Mouse (Mus musculus) kidney, embryonic 14.5 days (tissue): ENCODE results near the gene Adcy9. TPM values are rescaled to one million over a fixed set of nuclear protein-coding genes. Genes with fewer than 3 reads are reported as not detected.

Experiments
- ATAC-seq: fragments of 200-750 bp; cut with Nextera tagmentation; 2 replicates; pipeline ENCODE4 v1.8.0; 2017; ENCODE audit warnings: moderate number of reproducible peaks, mild to moderate bottlenecking, moderate TSS enrichment, moderate library complexity; ENCODE audit not compliant: low FRiP score, low TSS enrichment
- H3K27ac ChIP-seq: fragments of 300-500 bp; sonication (generic); 2 replicates; pipeline ENCODE4 v1.5.1; 2014; ENCODE audit warnings: low read depth, mild to moderate bottlenecking, low read length, moderate library complexity, mixed read lengths
- H3K27me3 ChIP-seq: fragments of 300-500 bp; sonication (generic); 2 replicates; pipeline ENCODE4 v1.6.1; 2014; ENCODE audit warnings: mild to moderate bottlenecking, low read length; ENCODE audit not compliant: control insufficient read depth, insufficient read depth
- H3K36me3 ChIP-seq: fragments of 300-500 bp; sonication (generic); 2 replicates; pipeline ENCODE4 v1.6.1; 2014; ENCODE audit warnings: low read length, mixed read lengths; ENCODE audit not compliant: control insufficient read depth, insufficient read depth
- H3K4me1 ChIP-seq: fragments of 300-500 bp; sonication (generic); 2 replicates; pipeline ENCODE4 v1.6.1; 2014; ENCODE audit warnings: low read length, mixed read lengths; ENCODE audit not compliant: control insufficient read depth, insufficient read depth
- H3K4me2 ChIP-seq: fragments of 300-500 bp; sonication (generic); replicated peaks from 2 replicates; pipeline ENCODE4 v1.6.1; 2014; ENCODE audit warnings: low read depth, mild to moderate bottlenecking, low read length
- H3K4me3 ChIP-seq: fragments of 300-500 bp; sonication (generic); 2 replicates; pipeline ENCODE4 v1.5.1; 2014; ENCODE audit warnings: mild to moderate bottlenecking, low read length
- H3K9ac ChIP-seq: fragments of 300-500 bp; sonication (generic); 2 replicates; pipeline ENCODE4 v1.6.1; 2014; ENCODE audit warnings: low read depth, mild to moderate bottlenecking, low read length, moderate library complexity
- H3K9me3 ChIP-seq: fragments of 300-500 bp; sonication (generic); 2 replicates; pipeline ENCODE4 v1.6.1; 2016; ENCODE audit warnings: low read length; ENCODE audit not compliant: control insufficient read depth
- WGBS: fragments of 180-500 bp; shearing (Covaris S2); extraction: QIAGEN DNeasy Blood & Tissue Kit; methylation state at CpG from one replicate; pipeline ENCODE4 v1.1.7; 2014; 5-methylcytosine and 5-hydroxymethylcytosine counted together
- polyA plus RNA-seq: library from polyadenylated mRNA; unstranded; fragments of >200 nt; fragmentation: Nextera tagmentation; extraction: Ambion mirVana; gene quantifications from 2 replicates; pipeline ENCODE4 v1.2.1, GENCODE M21; 2014

The Adcy9 gene
- polyA plus RNA-seq, 1 experiment from 2014 or later: 1.3 TPM

DNA sequence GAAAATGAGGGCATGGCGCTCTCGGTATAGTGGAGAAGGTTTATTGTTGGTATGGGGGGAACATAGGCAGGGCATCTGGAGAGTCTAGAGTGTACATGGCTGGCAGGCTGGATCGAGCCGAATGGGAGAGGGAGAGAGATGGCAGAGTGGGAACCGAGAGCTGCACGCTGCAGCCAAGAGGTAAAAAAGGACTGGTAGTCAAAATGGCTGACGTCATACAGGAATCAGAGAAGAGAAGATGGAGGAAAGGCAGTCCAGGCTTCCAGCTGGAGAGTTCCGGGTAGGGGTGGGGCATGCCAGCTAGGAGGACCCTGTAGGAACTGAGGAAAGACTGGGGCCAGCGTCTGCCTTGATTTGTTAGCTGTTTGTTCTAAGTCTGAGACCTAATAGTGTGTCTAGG is 139.3 kb downstream of the Adcy9 start:
- Histone ChIP-seq H3K4me1 (no peaks in the 10 kb centered on the region), H3K27ac (no peak overlapping the region), H3K9me3 (no peaks in the 10 kb centered on the region), H3K9ac (no peak overlapping the region), H3K27me3 (no peaks in the 10 kb centered on the region), H3K36me3 (no peaks in the 10 kb centered on the region), H3K4me3 (no peak overlapping the region), H3K4me2 (no peak overlapping the region)
- 81% methylated on average over 9 of the region's 9 CpGs for WGBS
- ATAC-seq: no peak

DNA sequence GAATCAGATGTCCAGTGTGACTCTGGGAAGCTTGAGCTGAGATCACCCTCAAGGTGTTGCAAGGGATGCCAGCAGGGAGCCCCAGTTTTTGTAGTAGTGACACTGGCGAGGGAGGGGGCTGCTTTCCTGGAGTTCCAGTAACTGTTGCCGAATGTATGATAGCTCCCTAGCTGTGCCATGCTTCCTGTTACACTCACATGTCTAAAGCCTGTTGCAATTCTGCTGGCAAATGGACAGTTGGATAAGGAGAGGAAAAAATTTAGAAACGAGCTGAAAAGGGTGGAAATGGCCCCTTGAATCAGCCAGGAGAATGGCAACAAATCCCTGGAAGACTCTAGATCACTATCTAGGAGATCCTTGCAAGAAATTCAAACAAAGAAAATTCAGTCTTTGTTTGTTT is 140.7 kb downstream of the Adcy9 start:
- no peak overlapping the region for H3K9ac ChIP-seq
- no peaks in the 10 kb centered on the region for H3K36me3 ChIP-seq
- no peaks in the 10 kb centered on the region for H3K27me3 ChIP-seq
- WGBS: 66% methylated on average over 3 of the region's 3 CpGs
- H3K4me1 ChIP-seq: 0 out of 2 replicates have a peak, but pooled peaks cover 2% of the 10 kb centered on the region
- no peak for ATAC-seq
- H3K4me2 ChIP-seq: no peak overlapping the region
- no peak overlapping the region for H3K27ac ChIP-seq
- H3K9me3 ChIP-seq: no peaks in the 10 kb centered on the region
- H3K4me3 ChIP-seq: no peak overlapping the region

DNA sequence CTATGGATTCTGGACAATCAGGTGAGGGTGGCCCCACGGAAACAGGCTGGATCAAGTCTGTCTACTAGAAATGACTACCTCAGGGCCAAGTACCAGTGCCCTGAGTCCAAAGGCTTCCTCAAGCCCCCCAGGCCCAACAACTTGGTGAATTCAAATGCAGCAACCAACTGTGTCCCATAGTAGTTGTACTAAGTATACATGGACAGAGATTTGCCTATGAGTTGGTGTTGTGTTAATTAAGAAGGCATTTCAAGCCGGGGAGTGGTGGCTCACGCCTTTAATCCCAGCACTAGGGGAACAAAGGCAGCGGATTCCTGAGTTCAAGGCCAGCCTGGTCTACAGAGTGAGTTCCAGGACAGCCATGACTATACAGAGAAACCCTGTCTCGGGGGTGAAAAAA is 143.7 kb downstream of the Adcy9 start:
- Histone ChIP-seq H3K27ac (no peak overlapping the region), H3K9me3 (no peaks in the 10 kb centered on the region), H3K4me3 (no peak overlapping the region), H3K4me1 (0 out of 2 replicates have a peak, but pooled peaks cover 2% of the 10 kb centered on the region), H3K4me2 (no peak overlapping the region), H3K27me3 (no peaks in the 10 kb centered on the region), H3K36me3 (no peaks in the 10 kb centered on the region), H3K9ac (no peak overlapping the region)
- 92% methylated on average over 5 of the region's 5 CpGs for WGBS
- ATAC-seq: no peak

DNA sequence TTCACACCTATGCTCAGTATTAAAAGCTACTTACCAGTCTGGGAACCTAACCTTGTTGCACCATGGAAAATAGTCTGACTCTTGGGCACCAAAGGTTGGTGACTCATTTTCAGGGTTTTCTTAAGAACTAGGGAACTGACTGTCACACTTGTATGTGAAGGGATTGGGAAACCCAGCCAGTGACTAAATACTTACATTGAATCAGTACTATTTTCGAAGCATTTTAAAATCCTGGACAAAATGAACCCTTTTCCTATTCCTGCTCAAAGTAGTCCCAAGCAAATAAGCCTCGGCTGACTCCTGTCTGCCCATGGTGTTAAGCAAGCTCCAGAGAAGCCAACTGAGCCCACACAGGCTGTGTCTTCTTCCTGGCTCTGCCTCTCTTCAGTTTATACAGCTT is 144.1 kb downstream of the Adcy9 start:
- Histone ChIP-seq H3K4me2 (no peak overlapping the region), H3K9me3 (no peaks in the 10 kb centered on the region), H3K9ac (no peak overlapping the region), H3K4me1 (peaks cover 3% of the 10 kb centered on the region; the same call in 1 of the 2 replicates), H3K27ac (no peak overlapping the region), H3K4me3 (no peak overlapping the region), H3K27me3 (no peaks in the 10 kb centered on the region), H3K36me3 (no peaks in the 10 kb centered on the region)
- ATAC-seq: no peak
- 87% methylated on average over 2 of the region's 2 CpGs for WGBS

DNA sequence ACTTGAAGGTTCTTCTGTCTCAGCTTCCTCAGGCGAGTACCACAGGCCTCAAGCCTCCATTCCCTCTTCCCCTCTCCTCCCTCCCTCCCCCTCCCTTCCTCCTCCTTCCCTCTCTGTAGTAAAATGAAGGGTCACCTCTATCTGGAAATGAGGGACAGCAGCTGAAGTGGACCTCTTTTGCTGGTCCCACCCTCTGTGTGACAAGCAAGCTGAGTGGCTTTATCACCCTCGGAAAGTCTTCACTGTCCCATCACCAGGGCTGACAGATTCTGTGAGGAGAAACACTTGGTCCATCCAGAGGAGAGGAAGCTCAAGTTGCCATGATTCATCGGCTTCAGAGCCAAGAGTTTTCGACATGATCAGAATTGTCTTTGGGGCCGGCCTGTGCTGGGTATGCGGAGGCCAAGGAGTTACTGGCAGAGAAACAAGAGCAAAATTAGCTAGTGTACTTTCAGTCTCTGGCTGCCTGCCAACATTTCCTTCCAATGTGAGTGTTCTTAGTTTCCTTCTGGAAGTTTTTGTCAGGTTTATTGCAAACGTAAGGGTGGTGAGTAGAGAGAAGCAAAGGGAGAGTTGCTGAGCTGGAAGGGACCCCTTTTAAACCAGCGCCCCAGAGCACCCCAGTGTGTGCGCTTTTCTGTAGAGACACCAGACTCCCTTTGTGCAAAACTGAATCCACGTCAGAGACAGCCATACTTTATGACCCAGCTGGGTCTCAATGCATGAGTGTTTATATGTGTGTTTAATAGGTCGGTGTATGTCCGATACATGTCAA is 146.4 kb downstream of the Adcy9 start:
- H3K27ac ChIP-seq: peak overlapping the region; percentile 83; the same call in 1 of the 2 replicates
- 42% methylated on average over 12 of the region's 12 CpGs for WGBS
- no peaks in the 10 kb centered on the region for H3K36me3 ChIP-seq
- H3K4me1 ChIP-seq: peaks cover 7% of the 10 kb centered on the region; the same call in 1 of the 2 replicates
- H3K4me2 ChIP-seq: no peak overlapping the region
- no peak overlapping the region for H3K9ac ChIP-seq
- no peaks in the 10 kb centered on the region for H3K27me3 ChIP-seq
- H3K9me3 ChIP-seq: no peaks in the 10 kb centered on the region
- ATAC-seq: peak; percentile 75
- H3K4me3 ChIP-seq: no peak overlapping the region

DNA sequence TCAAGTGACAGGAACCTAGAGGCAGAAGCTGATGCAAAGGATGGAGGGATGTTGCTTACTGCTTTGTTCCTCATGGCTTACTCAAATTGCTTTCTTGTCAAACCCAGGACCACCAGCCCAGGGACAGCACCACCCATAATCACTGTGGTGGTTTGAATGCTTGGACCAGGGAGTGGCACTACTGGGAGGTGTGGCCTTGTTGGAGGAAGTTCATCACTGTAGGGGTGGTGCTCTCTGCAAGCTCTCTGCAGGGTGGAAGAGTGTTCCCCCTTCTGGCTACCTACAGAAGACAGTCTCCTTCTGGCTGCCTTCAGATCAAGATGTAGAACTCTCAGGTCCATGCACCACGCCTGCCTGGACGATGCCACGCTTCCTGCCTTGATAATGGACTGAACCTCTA is 148.0 kb downstream of the Adcy9 start:
- Histone ChIP-seq H3K4me1 (peaks cover 12% of the 10 kb centered on the region; the same call in 1 of the 2 replicates), H3K4me3 (no peak overlapping the region), H3K9ac (no peak overlapping the region), H3K4me2 (no peak overlapping the region), H3K27me3 (no peaks in the 10 kb centered on the region), H3K36me3 (no peaks in the 10 kb centered on the region), H3K9me3 (no peaks in the 10 kb centered on the region), H3K27ac (no peak overlapping the region)
- WGBS: 86% methylated on average over 3 of the region's 3 CpGs
- no peak for ATAC-seq

DNA sequence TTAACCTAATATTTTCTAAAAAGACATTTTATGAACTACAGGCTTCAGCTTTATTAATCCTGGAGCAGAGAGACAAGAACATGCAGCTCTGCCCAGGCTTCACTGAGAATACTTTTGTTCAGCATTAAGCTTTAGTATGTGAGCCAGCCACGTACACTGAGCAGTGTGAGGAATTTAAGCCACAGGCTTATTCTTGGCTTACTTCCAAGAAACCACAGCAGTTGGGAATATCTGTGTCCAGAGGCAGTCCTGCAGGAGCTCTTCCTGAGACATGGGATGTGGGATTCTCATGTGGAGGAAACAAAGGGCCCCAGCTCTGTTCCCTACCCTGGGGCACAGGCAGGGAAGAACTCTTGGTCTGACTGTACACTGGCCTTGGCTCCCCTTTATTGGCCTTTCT is 149.4 kb downstream of the Adcy9 start:
- H3K9me3 ChIP-seq: no peaks in the 10 kb centered on the region
- peak overlapping the region; percentile 47; the same call in 1 of the 2 replicates for H3K27ac ChIP-seq
- H3K9ac ChIP-seq: no peak overlapping the region
- H3K4me1 ChIP-seq: peaks cover 12% of the 10 kb centered on the region; the same call in 1 of the 2 replicates
- H3K27me3 ChIP-seq: no peaks in the 10 kb centered on the region
- ATAC-seq: no peak
- 31% methylated on average over 1 of the region's 1 CpGs for WGBS
- H3K36me3 ChIP-seq: no peaks in the 10 kb centered on the region
- no peak overlapping the region for H3K4me3 ChIP-seq
- no peak overlapping the region for H3K4me2 ChIP-seq

DNA sequence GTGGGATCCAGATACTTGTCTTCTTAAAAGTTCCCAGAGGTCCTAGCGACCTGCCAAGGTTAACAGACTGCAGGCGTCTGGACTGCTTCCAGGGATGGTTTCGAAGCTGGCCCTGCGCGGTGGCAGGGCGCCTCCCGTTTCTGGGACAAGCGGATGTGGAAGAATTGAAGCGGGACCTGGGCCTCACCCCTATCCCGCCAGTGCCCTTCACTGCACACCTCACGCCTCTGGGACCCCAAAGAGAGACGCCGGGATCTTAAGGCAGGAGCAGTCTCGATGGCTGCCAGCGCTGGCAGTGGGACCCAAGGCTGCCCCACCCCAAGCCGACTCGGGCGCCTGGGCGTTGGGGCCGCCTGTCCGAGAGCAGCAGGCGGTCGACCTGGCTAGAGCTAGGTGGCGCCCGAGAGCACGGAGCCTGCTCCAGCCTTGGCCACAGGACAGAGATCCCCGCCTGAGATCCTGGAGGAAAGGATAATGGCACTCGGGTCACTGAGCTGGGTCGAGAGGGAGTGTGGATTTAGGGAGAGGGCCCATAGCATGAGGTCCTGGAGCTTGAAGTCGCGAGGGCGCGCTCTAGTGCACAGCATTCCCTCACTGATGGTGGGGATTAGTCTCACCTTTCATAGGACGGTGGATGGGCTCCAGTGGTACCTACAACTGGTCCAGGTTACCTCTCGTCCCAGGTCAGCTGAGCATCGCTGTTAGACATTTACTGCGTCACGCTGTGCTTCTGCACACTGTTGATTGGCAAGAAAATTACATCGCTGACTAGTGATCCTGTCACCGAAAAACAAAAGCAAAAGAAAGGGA is 152.2 kb downstream of the Adcy9 start:
- Histone ChIP-seq H3K4me3 (peak overlapping the region; percentile 42), H3K36me3 (no peaks in the 10 kb centered on the region), H3K9me3 (no peaks in the 10 kb centered on the region), H3K4me2 (peak overlapping the region; percentile 80), H3K27me3 (no peaks in the 10 kb centered on the region), H3K27ac (no peak overlapping the region), H3K4me1 (peaks cover 10% of the 10 kb centered on the region; the same call in 1 of the 2 replicates), H3K9ac (peak overlapping the region; percentile 63)
- ATAC-seq: peak; percentile 91
- WGBS: 6% methylated on average over 40 of the region's 40 CpGs

DNA sequence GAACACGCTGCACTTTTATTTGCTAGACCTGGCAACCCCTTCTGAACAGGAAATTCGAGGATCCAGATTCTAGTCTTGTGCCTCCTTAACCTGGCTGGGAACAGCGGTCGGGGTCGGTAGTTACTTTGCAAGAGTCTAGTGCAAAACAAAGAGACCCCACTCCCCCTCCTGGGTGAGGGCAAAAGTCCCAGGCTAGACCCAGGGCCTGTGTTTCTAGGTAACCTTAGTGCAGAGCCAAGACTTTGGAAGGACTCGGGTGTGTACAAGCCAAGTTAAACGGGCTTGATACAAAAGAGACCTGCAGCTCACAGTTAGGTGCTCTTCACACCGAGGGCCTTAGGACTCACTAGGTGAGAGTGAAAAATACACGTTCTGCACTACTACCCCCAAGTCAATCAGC is 152.8 kb downstream of the Adcy9 start:
- Histone ChIP-seq H3K4me2 (peak overlapping the region; percentile 80), H3K27ac (no peak overlapping the region), H3K9ac (peak overlapping the region; percentile 63; the same call in 1 of the 2 replicates), H3K36me3 (no peaks in the 10 kb centered on the region), H3K4me3 (peak overlapping the region; percentile 42; the same call in 1 of the 2 replicates), H3K9me3 (no peaks in the 10 kb centered on the region), H3K4me1 (peaks cover 10% of the 10 kb centered on the region; the same call in 1 of the 2 replicates), H3K27me3 (no peaks in the 10 kb centered on the region)
- WGBS: 59% methylated on average over 9 of the region's 9 CpGs
- ATAC-seq: no peak; the same call in 1 of the 2 replicates
